Mouse (Mus musculus) forebrain, postnatal 0 days (tissue): ENCODE measurements around the gene Ak7. TPM values are rescaled to one million over a fixed set of nuclear protein-coding genes. Genes with fewer than 3 reads are reported as not detected.

Experiments
- ATAC-seq: fragments of 200-750 bp; cut with Nextera tagmentation; 2 replicates; pipeline ENCODE4 v1.8.0; 2017; ENCODE audit warnings: mild to moderate bottlenecking, moderate library complexity
- DNase-seq: peaks from one replicate; pipeline ENCODE4 v3.0.0-alpha.2; 2015
- H3K27ac ChIP-seq: fragments of 300-500 bp; sonication (generic); 2 replicates; pipeline ENCODE4 v1.5.1; 2014; ENCODE audit warnings: low read depth, mild to moderate bottlenecking, antibody characterized with exemption, low read length, moderate library complexity, mixed read lengths
- H3K27me3 ChIP-seq: fragments of 300-500 bp; sonication (generic); 2 replicates; pipeline ENCODE4 v1.6.1; 2014; ENCODE audit warnings: mild to moderate bottlenecking, low read length, mixed read lengths; ENCODE audit not compliant: insufficient read depth
- H3K36me3 ChIP-seq: fragments of 300-500 bp; sonication (generic); 2 replicates; pipeline ENCODE4 v1.6.1; 2014; ENCODE audit warnings: mild to moderate bottlenecking, moderate library complexity; ENCODE audit not compliant: insufficient read depth
- H3K4me1 ChIP-seq: fragments of 300-500 bp; sonication (generic); 2 replicates; pipeline ENCODE4 v1.6.1; 2014; ENCODE audit warnings: antibody characterized with exemption; ENCODE audit not compliant: insufficient read depth
- H3K4me2 ChIP-seq: fragments of 300-500 bp; sonication (generic); 2 replicates; pipeline ENCODE4 v1.6.1; 2014; ENCODE audit warnings: low read depth, mild to moderate bottlenecking, moderate library complexity
- H3K4me3 ChIP-seq: fragments of 300-500 bp; sonication (generic); 2 replicates; pipeline ENCODE4 v1.5.1; 2014; ENCODE audit warnings: low read depth, low read length, mixed read lengths
- H3K9ac ChIP-seq: fragments of 300-500 bp; sonication (generic); 2 replicates; pipeline ENCODE4 v1.6.1; 2014; ENCODE audit warnings: mild to moderate bottlenecking
- H3K9me3 ChIP-seq: fragments of 300-500 bp; sonication (generic); 2 replicates; pipeline ENCODE4 v1.6.1; 2016; ENCODE audit warnings: low read length
- CTCF ChIP-seq: sonication (generic); IDR thresholded peaks from 2 replicates; pipeline ENCODE4 v1.5.1; 2016; ENCODE audit warnings: antibody characterized with exemption, control low read depth, low read depth
- WGBS: fragments of 180-500 bp; shearing (Covaris S2); extraction: QIAGEN DNeasy Blood & Tissue Kit; methylation state at CpG from one replicate; pipeline ENCODE4 v1.1.7; 2014; 5-methylcytosine and 5-hydroxymethylcytosine counted together
- polyA plus RNA-seq: library from polyadenylated mRNA; unstranded; fragments of >200 nt; fragmentation: Nextera tagmentation; extraction: Ambion mirVana; gene quantifications from 2 replicates; pipeline ENCODE4 v1.2.1, GENCODE M21; 2015
- total RNA-seq: library from RNA; depleted of rRNA; stranded (reverse); fragments of >200 nt; gene quantifications from 2 replicates; pipeline ENCODE4 v1.2.3, GENCODE M21; 2014

Gene Ak7
- total and polyA plus RNA-seq, 2 experiments from 2014 or later = 1.9 to 3.4 TPM

- Histone ChIP-seq H3K36me3 (no peaks in the 10 kb centered on the region), H3K27me3 (no peaks in the 10 kb centered on the region), H3K4me2 (no peak overlapping the region), H3K4me3 (no peak overlapping the region), H3K27ac (no peak overlapping the region), H3K4me1 (no peaks in the 10 kb centered on the region), H3K9me3 (no peaks in the 10 kb centered on the region), H3K9ac (no peak overlapping the region)
- ATAC-seq (no peak), DNase-seq (no peak)
- 91% methylated on average over 3 of the region's 3 CpGs for WGBS
- TF ChIP-seq CTCF = no peak
These were observed 21.5 kb downstream of the Ak7 start for GRCm38 (mm10) chr12:105727268-105727667.

GRCm38 (mm10) chr12:105727964-105728363, 22.2 kb downstream of the Ak7 start:
- no peaks in the 10 kb centered on the region for H3K27me3 ChIP-seq

GRCm38 (mm10) chr12:105730851-105731460, 25.2 kb downstream of the Ak7 start:
- 86% methylated on average over 6 of the region's 6 CpGs for WGBS
- no peak overlapping the region for H3K27ac ChIP-seq
- H3K27me3 ChIP-seq = no peaks in the 10 kb centered on the region
- ATAC-seq = no peak
- H3K9ac ChIP-seq = no peak overlapping the region
- H3K36me3 ChIP-seq = no peaks in the 10 kb centered on the region
- H3K4me2 ChIP-seq = no peak overlapping the region
- no peak for DNase-seq
- H3K9me3 ChIP-seq = no peaks in the 10 kb centered on the region
- no peak for TF ChIP-seq CTCF
- no peaks in the 10 kb centered on the region for H3K4me1 ChIP-seq
- no peak overlapping the region for H3K4me3 ChIP-seq

More at GRCm38 (mm10) chr12:105727964-105728363, 22.2 kb downstream of the Ak7 start:
- H3K9ac ChIP-seq = no peak overlapping the region
- peak; percentile 80 for TF ChIP-seq CTCF
- 26% methylated on average over 8 of the region's 8 CpGs for WGBS
- DNase-seq = peak; percentile 67
- ATAC-seq = no peak
- H3K27ac ChIP-seq = no peak overlapping the region
- H3K9me3 ChIP-seq = no peaks in the 10 kb centered on the region
- no peaks in the 10 kb centered on the region for H3K36me3 ChIP-seq
- H3K4me1 ChIP-seq = no peaks in the 10 kb centered on the region
- H3K4me3 ChIP-seq = no peak overlapping the region
- H3K4me2 ChIP-seq = no peak overlapping the region

GRCm38 (mm10) chr12:105733370-105734159, 27.8 kb downstream of the Ak7 start:
- Histone ChIP-seq H3K9me3 (no peaks in the 10 kb centered on the region), H3K4me3 (no peak overlapping the region), H3K9ac (no peak overlapping the region), H3K27ac (no peak overlapping the region), H3K4me2 (no peak overlapping the region), H3K27me3 (no peaks in the 10 kb centered on the region), H3K4me1 (no peaks in the 10 kb centered on the region), H3K36me3 (no peaks in the 10 kb centered on the region)
- ATAC-seq (no peak), DNase-seq (no peak)
- TF ChIP-seq CTCF = no peak
- 75% methylated on average over 9 of the region's 9 CpGs for WGBS

- Histone ChIP-seq H3K36me3 (no peaks in the 10 kb centered on the region), H3K4me1 (no peaks in the 10 kb centered on the region), H3K4me3 (no peak overlapping the region), H3K9ac (no peak overlapping the region), H3K9me3 (no peaks in the 10 kb centered on the region), H3K27ac (no peak overlapping the region), H3K4me2 (no peak overlapping the region), H3K27me3 (no peaks in the 10 kb centered on the region)
- 77% methylated on average over 7 of the region's 7 CpGs for WGBS
- ATAC-seq = no peak
- TF ChIP-seq CTCF = no peak
- no peak for DNase-seq
These were observed 29.6 kb downstream of the Ak7 start for GRCm38 (mm10) chr12:105735226-105735888.

GRCm38 (mm10) chr12:105735889-105736251, 30.1 kb downstream of the Ak7 start:
- WGBS = 91% methylated on average over 6 of the region's 6 CpGs
- no peak for TF ChIP-seq CTCF
- Histone ChIP-seq H3K9me3 (no peaks in the 10 kb centered on the region), H3K36me3 (no peaks in the 10 kb centered on the region), H3K4me1 (no peaks in the 10 kb centered on the region), H3K4me3 (no peak overlapping the region), H3K27me3 (no peaks in the 10 kb centered on the region), H3K9ac (no peak overlapping the region), H3K27ac (no peak overlapping the region), H3K4me2 (no peak overlapping the region)
- no peak for DNase-seq
- ATAC-seq = no peak
